Mouse (Mus musculus) stomach, embryonic 14.5 days (tissue): Measurements from ENCODE around the gene Fgf7. TPM values are rescaled to one million over a fixed set of nuclear protein-coding genes. Genes with fewer than 3 reads are reported as not detected.

ENCODE experiments used
- ATAC-seq: fragments of 200-750 bp; cut with Nextera tagmentation; 2 replicates; pipeline ENCODE4 v1.8.0; 2017; ENCODE audit warnings: low read depth, moderate TSS enrichment; ENCODE audit not compliant: insufficient number of reproducible peaks, insufficient read depth, low FRiP score
- H3K27ac ChIP-seq: fragments of 300-500 bp; sonication (generic); 2 replicates; pipeline ENCODE4 v1.5.1; 2014; ENCODE audit warnings: mild to moderate bottlenecking, low read length, moderate library complexity, mixed read lengths
- H3K27me3 ChIP-seq: fragments of 300-500 bp; sonication (generic); 2 replicates; pipeline ENCODE4 v1.6.1; 2014; ENCODE audit warnings: low read length, control low read depth, mixed read lengths; ENCODE audit not compliant: control insufficient read depth, insufficient read depth
- H3K36me3 ChIP-seq: fragments of 300-500 bp; sonication (generic); 2 replicates; pipeline ENCODE4 v1.6.1; 2014; ENCODE audit warnings: mild to moderate bottlenecking, control low read depth, low read length, moderate library complexity, mixed read lengths; ENCODE audit not compliant: control insufficient read depth, insufficient read depth
- H3K4me1 ChIP-seq: fragments of 300-500 bp; sonication (generic); 2 replicates; pipeline ENCODE4 v1.6.1; 2014; ENCODE audit warnings: low read length, control low read depth, mixed read lengths; ENCODE audit not compliant: control insufficient read depth, insufficient read depth
- H3K4me2 ChIP-seq: fragments of 300-500 bp; sonication (generic); replicated peaks from 2 replicates; pipeline ENCODE4 v1.6.1; 2014; ENCODE audit warnings: low read depth, low read length, control low read depth
- H3K4me3 ChIP-seq: fragments of 300-500 bp; sonication (generic); 2 replicates; pipeline ENCODE4 v1.5.1; 2014; ENCODE audit warnings: low read depth, low read length, control low read depth
- H3K9ac ChIP-seq: fragments of 300-500 bp; sonication (generic); replicated peaks from 2 replicates; pipeline ENCODE4 v1.6.1; 2014; ENCODE audit warnings: low read depth, mild to moderate bottlenecking, control low read depth, low read length, moderate library complexity, mixed read lengths
- H3K9me3 ChIP-seq: fragments of 300-500 bp; sonication (generic); 2 replicates; pipeline ENCODE4 v1.6.1; 2016; ENCODE audit warnings: low read depth, low read length, control low read depth; ENCODE audit not compliant: control insufficient read depth
- WGBS: fragments of 180-500 bp; shearing (Covaris S2); extraction: QIAGEN DNeasy Blood & Tissue Kit; methylation state at CpG from one replicate; pipeline ENCODE4 v1.1.7; 2014; 5-methylcytosine and 5-hydroxymethylcytosine counted together
- polyA plus RNA-seq: library from polyadenylated mRNA; unstranded; fragments of >200 nt; fragmentation: Nextera tagmentation; extraction: Ambion mirVana; gene quantifications from 2 replicates; pipeline ENCODE4 v1.2.1, GENCODE M21; 2014

Gene Fgf7
- polyA plus RNA-seq, 1 experiment from 2014 or later, result 4.5 TPM

GRCm38 (mm10) chr2:126033114-126033972 lies 1.1 kb upstream of the Fgf7 start:
- H3K27ac ChIP-seq, result no peak overlapping the region
- H3K36me3 ChIP-seq, result no peaks in the 10 kb centered on the region
- WGBS, result 74% methylated on average over 8 of the region's 8 CpGs
- H3K9me3 ChIP-seq, result no peaks in the 10 kb centered on the region
- peaks cover 9% of the 10 kb centered on the region for H3K4me1 ChIP-seq
- 0 out of 2 replicates have a peak, but pooled peaks have one; percentile 30 for ATAC-seq
- H3K4me3 ChIP-seq, result no peak overlapping the region
- H3K9ac ChIP-seq, result no peak overlapping the region
- no peaks in the 10 kb centered on the region for H3K27me3 ChIP-seq
- H3K4me2 ChIP-seq, result no peak overlapping the region

GRCm38 (mm10) chr2:126035013-126035770 lies 734 bp downstream of the Fgf7 start:
- H3K4me2 ChIP-seq, result peak overlapping the region; percentile 35; the same call in 1 of the 2 replicates
- no peaks in the 10 kb centered on the region for H3K36me3 ChIP-seq
- H3K9ac ChIP-seq, result no peak overlapping the region
- peak overlapping the region; percentile 21; the same call in 1 of the 2 replicates for H3K27ac ChIP-seq
- ATAC-seq, result no peak
- H3K9me3 ChIP-seq, result no peaks in the 10 kb centered on the region
- H3K27me3 ChIP-seq, result no peaks in the 10 kb centered on the region
- peak overlapping the region; percentile 1; the same call in 1 of the 2 replicates for H3K4me3 ChIP-seq
- peaks cover 9% of the 10 kb centered on the region for H3K4me1 ChIP-seq
- WGBS, result 68% methylated on average over 15 of the region's 15 CpGs

GRCm38 (mm10) chr2:126036121-126036520 lies 1.7 kb downstream of the Fgf7 start:
- Histone ChIP-seq H3K9me3 (no peaks in the 10 kb centered on the region), H3K4me2 (0 out of 2 replicates have a peak overlapping the region, but pooled peaks have one; percentile 8), H3K36me3 (no peaks in the 10 kb centered on the region), H3K9ac (no peak overlapping the region), H3K4me1 (peaks cover 9% of the 10 kb centered on the region), H3K27me3 (no peaks in the 10 kb centered on the region), H3K4me3 (no peak overlapping the region), H3K27ac (no peak overlapping the region)
- ATAC-seq, result no peak
- 87% methylated on average over 4 of the region's 4 CpGs for WGBS

GRCm38 (mm10) chr2:126038221-126039000 lies 4.0 kb downstream of the Fgf7 start:
- H3K9me3 ChIP-seq, result no peaks in the 10 kb centered on the region
- H3K4me3 ChIP-seq, result no peak overlapping the region
- ATAC-seq, result no peak
- 81% methylated on average over 7 of the region's 7 CpGs for WGBS
- no peaks in the 10 kb centered on the region for H3K36me3 ChIP-seq
- H3K9ac ChIP-seq, result no peak overlapping the region
- H3K4me2 ChIP-seq, result no peak overlapping the region
- H3K27me3 ChIP-seq, result no peaks in the 10 kb centered on the region
- H3K27ac ChIP-seq, result no peak overlapping the region
- H3K4me1 ChIP-seq, result 0 out of 2 replicates have a peak, but pooled peaks cover 4% of the 10 kb centered on the region

GRCm38 (mm10) chr2:126039414-126039891 lies 5.0 kb downstream of the Fgf7 start:
- H3K9ac ChIP-seq, result no peak overlapping the region
- no peaks in the 10 kb centered on the region for H3K36me3 ChIP-seq
- H3K9me3 ChIP-seq, result no peaks in the 10 kb centered on the region
- no peak overlapping the region for H3K4me2 ChIP-seq
- ATAC-seq, result no peak
- H3K4me3 ChIP-seq, result no peak overlapping the region
- 71% methylated on average over 4 of the region's 4 CpGs for WGBS
- no peak overlapping the region for H3K27ac ChIP-seq
- 0 out of 2 replicates have a peak, but pooled peaks cover 3% of the 10 kb centered on the region for H3K4me1 ChIP-seq
- no peaks in the 10 kb centered on the region for H3K27me3 ChIP-seq

- Histone ChIP-seq H3K9me3 (no peaks in the 10 kb centered on the region), H3K27me3 (no peaks in the 10 kb centered on the region), H3K4me1 (no peaks in the 10 kb centered on the region), H3K4me2 (no peak overlapping the region), H3K4me3 (no peak overlapping the region), H3K36me3 (no peaks in the 10 kb centered on the region), H3K9ac (no peak overlapping the region), H3K27ac (no peak overlapping the region)
- ATAC-seq, result no peak
- WGBS, result 82% methylated on average over 2 of the region's 2 CpGs
Observed at GRCm38 (mm10) chr2:126040651-126041050, 6.2 kb downstream of the Fgf7 start.

GRCm38 (mm10) chr2:126041237-126041636 lies 6.8 kb downstream of the Fgf7 start:
- Histone ChIP-seq H3K4me2 (no peak overlapping the region), H3K27ac (no peak overlapping the region), H3K4me3 (no peak overlapping the region), H3K27me3 (no peaks in the 10 kb centered on the region), H3K36me3 (no peaks in the 10 kb centered on the region), H3K4me1 (no peaks in the 10 kb centered on the region), H3K9me3 (no peaks in the 10 kb centered on the region), H3K9ac (no peak overlapping the region)
- WGBS, result 92% methylated on average over 6 of the region's 6 CpGs
- ATAC-seq, result no peak

GRCm38 (mm10) chr2:126042674-126043073 lies 8.2 kb downstream of the Fgf7 start:
- Histone ChIP-seq H3K36me3 (no peaks in the 10 kb centered on the region), H3K4me3 (no peak overlapping the region), H3K4me2 (no peak overlapping the region), H3K9ac (no peak overlapping the region), H3K27me3 (no peaks in the 10 kb centered on the region), H3K4me1 (no peaks in the 10 kb centered on the region), H3K27ac (no peak overlapping the region), H3K9me3 (no peaks in the 10 kb centered on the region)
- ATAC-seq, result no peak
- WGBS, result 58% methylated on average over 3 of the region's 3 CpGs
